Mouse (Mus musculus): ENCODE data around the gene Ankrd63.

- TF ChIP-seq CTCF (IDR thresholded peaks at IDR 0.05; ENCODE audit: extremely low read depth, insufficient read length, insufficient replicate concordance, low read depth, low read length) (no peak), POLR2A (IDR thresholded peaks at IDR 0.05; ENCODE audit: low read depth, low read length) (no peak)
Observed at GRCm38 (mm10) chr2:118693370-118693966, 10.3 kb downstream of the Ankrd63 start.
